Mouse (Mus musculus) kidney, postnatal 14 days (tissue): ENCODE data around the gene Mif.
"Not testable (repeated sequence)": the region's sequence is repeated elsewhere in the genome, so short reads cannot be mapped to it uniquely, and the experiment has no call there.

Experiments
- DNase-seq: peaks from one replicate; pipeline ENCODE4 v3.0.0; 2022; ENCODE audit warnings: mixed read lengths

Gene Mif

DNA sequence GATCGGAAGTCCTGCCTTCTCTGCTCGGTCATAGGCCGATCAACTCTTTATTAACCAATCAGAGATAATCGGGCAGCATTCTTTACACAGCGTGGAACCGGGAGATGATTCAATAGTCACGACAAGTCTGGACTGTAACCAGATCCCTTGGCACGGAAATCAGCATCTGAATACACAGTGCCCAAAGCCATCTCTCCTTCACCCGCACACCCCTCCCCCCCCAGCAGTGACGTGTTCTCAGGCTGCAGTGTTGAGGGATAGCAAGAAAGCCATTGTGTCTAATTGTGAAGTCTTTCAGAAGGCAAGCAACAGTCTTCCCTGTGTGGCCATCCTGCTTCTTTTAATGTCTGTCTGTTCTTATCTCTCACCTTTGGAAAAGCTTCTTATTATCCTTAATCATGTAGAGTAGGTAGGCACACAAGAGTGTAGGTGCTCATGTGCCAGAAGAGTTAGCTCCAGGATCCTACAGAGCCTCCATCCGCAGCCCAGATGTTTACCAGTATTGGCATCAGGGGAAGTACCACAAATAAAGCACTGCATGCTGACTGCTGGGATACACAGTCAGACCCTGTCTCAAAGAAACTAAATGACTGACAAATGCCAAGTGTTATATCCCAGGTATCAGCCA lies 13.0 kb upstream of the Mif start:
- peak; percentile 66 for DNase-seq

DNA sequence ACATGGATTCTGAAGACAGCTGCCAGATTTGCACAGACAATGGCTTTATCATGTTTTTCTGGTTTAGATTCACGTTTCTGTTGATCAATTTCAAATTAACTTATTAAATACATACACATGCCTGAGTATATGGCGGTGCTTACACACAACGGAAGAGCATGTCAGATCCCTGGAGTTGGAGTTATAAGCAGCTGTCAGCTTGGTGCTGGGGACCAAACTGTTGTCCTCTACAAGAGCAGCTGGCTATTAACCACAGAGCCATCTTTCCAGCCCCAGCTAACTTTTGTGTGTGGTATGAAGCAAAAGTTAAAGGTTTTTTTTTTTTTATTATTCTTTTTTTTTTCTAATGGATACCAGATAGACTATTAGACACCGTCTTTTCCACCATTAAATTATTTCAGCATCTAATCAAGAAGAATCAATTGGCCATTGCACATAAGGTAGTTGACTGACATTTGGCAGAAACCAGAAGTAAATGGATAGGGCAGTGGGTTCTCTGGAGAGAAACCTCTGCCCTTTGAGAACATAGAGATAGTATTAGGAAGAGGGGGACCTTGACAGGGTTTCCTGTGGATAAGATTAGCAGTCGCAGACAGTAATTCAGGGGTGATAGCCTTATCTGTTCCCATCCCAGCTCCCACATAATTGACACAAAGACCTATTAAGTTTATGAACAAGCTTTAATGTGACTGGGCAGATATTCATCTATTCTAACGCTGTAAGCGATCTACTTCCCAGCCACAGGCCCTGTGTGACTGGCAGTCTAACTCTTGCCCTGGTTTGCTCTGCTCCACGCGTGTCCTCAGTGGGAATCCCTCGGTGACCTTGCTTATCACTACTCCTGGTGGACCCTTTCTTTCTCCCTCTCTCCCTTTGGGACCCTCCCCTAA lies 12.2 kb upstream of the Mif start:
- no peak for DNase-seq

DNA sequence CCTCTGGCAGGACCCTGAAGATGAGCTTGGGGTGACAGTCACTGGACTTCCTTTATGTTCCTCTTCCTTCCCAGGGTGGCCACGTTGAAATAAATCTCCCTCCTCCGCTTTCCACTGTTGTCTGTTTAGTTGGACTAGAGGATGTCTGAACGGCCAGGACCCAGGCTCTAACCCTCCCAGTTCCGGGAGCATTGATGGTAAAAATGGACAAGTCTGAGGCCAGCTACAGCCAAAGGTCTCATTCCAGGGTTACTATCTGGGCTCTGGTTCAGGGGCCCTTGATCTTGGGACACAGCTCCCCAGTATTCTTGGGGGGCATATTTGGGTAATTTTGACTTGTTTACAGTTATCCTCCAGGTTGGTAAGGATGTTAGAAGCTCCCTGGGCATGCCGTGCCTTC lies 1.5 kb upstream of the Mif start:
- DNase-seq, result no peak

DNA sequence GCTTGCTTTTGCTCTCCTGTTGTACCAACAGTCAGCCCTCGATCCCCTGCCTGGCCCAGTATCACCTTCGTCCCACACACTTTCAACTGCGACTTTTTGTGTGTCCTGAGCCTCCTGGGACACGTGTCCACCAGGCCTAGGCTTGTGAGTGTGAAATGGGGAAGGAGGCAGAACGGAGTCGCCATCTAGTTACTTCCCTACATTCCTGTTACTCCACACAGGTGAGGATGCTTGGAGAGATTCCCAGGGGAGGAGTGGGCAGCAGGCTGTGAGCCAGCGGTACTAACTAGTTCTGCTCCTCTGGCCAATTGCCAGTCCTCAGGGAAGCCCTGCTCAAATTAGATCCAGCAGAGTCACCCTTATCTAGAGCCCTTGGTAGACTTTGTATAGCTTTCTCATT lies 706 bp upstream of the Mif start:
- DNase-seq, result peak; percentile 29

DNA sequence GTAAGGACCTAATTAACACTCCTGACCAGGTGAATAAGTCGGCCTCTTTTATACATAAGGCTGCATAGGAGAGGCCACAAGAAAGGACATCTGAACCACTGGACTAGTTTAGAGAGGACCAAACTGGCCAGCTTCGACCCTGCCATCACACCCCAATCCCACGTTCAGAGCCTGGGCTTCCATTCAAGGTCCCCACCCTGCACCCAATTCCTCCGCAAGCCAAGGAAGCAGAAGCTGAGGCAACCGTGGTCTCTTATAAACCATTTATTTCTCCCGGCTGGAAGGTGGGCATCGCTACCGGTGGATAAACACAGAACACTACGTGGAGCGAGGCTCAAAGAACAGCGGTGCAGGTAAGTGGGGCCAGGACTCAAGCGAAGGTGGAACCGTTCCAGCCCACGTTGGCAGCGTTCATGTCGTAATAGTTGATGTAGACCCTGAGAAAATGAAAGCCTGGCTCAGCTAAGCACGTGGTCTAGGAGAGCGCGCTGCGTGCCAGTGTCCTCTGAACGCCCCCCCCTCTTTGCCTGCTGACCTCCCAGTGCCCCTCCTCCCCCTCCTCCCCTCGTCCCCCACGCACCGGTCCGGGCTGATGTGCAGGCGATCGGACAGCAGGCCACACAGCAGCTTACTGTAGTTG lies 813 bp downstream of the Mif start:
- DNase-seq, result peak; percentile 36

DNA sequence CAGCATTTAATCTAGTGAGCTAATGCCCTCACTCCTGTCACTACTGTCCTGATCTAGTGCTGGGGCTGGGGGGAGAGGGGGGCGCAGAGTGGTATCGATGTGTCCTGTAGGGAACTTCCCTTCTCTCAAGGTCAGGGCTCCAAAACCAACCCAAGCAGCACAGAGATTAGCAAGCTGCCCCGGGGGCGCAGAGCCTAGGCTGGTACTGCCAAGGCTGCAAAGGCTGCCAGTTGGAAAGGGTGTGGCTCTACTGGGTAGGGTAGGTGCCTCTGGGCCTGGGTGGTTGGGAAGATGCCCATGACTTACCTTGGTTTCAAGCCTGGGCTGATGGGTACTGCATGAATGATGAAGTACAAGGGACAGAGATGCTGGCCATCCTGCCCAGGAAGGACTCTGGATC lies 2.4 kb downstream of the Mif start:
- peak; percentile 35 for DNase-seq

DNA sequence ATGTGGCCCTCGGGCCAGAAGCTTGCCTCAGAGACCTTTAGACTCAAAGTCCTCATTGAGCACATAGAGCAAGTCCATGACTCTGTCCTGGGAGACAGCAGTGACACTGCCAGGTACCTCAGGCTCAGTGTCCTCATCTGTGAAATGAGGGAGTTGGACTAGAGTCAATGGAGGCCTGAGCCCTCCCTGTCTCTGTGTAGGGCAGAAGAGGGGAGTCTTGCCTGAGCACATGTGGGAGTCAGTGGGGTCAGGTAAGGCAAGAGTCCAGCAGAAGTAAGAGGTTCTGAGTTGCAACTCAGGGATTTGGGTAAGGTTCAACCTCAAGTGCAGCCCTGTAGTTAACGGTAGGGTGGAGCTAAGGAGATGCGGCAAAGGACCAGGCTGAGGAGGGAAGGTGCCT lies 3.1 kb downstream of the Mif start:
- DNase-seq, result no peak

DNA sequence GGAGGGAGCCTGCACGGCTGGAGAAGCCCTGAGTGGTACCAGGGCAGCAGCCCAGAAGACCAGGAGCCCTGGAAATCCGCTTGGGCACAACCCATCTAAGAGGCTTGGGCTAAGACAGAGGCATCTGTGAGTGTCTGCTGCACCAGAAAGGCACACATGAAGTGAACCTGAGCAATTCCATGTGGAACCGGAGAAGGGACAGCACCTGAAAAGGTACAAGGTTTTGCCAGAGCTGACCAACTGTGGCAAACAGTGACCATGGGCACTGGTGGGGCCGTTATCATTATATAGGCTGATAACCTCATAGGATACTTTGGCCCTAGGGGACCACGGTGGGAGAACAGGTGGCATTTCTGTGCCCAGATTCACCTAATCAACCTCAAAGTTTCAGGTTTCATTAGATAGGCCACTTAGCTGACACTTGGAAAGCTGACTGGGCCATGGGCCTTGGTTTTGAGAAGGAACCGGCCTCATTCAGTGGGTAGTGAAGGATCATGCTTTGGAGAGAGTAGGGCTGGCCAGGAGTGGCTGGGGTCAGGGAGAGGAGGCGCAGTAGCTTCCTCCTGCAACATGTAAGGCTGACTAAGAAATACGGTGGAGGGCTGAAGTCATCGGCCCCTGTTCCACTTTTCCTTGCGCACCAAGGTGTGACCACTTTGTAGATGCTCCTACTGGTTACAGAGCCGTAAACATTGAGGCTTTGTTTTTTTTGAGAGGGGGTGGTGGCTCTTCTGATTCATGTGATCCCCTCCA lies 3.7 kb downstream of the Mif start:
- no peak for DNase-seq

DNA sequence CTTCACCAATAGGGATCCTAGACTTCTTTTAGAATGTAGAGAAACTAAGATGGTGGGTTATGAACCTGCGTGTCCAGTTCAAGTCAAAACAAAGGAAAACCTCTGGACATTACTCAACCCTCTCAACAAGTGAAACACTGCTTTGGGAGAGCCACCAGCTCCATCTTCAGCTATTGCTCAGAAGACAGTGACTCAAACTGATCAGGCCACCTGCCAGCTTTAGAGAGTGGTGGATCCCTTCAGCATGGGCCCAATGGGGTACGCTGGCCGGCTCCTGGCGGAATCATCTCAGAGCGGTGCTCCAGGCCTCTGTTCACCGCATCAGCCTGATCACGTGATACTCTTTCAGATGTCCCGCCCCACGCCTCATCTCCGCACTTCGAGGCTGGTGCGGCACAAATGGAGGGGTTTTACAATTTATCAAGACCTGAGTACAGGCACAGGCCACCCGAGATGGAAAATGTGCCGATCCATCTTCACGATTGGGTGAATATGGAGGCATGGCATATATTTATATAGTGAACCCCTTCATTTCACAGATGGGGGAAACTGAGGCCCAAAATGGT lies 4.5 kb downstream of the Mif start:
- no peak for DNase-seq

DNA sequence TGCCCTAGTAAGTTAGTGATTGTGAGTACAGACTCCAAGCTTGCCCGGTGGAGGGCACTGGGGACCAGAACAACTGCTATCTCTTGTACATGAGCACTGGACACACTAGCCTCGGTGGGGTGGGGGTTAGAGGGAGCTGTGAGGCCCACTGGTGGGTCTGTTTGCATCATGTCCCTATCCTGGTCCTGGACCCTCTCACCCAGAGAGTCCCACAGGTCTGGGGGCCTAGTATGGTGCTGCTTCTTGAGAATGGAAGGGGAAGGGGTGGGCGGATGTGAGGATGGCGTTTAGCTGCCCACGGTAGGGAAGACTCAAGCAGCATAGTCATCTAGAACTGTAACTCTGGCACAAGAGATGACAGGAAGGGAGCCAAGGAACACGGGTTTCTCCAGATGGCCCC lies 5.2 kb downstream of the Mif start:
- no peak for DNase-seq

DNA sequence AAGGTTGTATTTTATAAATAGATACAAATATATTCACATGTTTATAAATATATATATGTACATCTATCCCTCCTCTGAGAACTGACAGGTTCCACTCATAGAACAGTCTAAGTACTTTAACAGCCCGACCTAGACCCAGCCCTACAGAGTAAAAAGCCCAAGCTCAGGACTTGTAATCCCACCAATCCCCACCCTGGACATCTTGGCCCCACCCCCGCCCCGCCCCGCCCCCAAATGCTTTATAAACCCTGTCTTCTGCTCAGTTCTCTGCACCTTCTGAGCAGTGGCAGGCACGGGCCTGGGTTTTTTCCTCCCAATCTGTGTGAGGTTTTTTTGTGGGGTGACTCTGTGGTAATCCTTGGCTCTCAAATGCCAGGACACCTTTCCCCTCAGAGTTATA lies 5.9 kb downstream of the Mif start:
- no peak for DNase-seq

DNA sequence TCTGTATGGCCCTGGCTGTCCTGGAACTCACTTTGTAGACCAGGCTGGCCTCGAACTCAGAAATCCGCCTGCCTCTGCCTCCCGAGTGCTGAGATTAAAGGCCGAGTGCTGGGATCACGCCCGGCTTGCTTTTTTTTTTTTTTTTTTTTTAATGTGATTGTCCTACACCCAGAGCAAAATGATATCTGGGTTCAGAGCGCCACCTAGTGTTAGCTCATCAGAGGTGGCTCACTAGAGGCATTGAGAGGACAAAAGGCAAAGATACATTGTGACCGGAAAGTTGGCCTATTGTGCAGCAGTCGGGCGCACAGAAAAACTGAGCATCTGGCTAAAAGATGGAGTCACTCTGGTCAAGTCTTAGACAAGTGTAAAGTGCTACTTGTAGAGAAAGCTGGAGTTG lies 6.6 kb downstream of the Mif start:
- DNase-seq, result peak; percentile 89

DNA sequence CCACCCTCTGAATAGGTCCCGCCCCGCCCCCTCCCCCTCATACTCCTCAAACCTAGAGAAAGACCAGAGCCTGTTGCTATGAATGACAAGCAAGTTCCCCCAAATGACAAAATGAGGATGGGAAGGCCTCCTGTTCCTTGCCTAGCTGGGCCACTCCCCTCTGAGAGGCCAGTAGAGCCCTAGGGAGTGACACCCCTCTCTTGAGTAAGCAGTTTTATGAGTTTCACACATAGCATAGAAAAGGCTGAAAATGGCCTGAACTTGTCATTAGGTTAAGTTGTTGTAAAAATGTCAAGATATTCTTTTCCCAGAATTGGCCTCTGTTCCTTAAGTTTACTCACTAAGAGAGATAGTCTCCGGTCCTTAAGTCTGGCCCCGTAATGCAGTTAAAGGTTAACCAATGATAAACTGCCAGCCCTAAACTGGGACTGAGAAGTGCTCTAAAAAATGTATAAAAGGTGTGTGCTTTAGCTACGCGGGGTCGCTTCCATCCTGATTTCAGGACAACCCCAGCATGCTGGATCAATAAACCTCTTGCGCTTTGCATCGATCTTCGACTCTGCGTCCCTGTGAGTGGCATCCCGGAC lies 7.4 kb downstream of the Mif start:
- no peak for DNase-seq

DNA sequence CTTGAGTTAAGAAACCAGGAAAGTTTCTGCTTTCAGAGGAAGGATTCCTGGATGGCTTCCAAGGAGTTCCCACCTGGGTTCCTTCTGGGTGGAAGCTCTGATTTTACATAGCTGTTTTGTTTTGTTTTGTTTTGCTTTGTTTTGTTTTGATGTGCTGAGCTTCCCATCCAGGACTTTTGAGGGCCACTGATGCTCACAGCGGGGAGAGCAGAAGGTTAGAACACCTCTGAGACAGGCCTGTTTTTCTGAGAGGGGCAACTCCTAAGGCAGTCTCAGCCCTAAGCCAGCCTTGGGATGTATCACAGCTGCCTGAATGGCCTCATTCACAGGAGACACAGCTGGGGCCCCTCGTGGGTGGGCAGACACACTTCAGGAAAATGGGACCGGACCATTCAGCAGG lies 8.4 kb downstream of the Mif start:
- no peak for DNase-seq

DNA sequence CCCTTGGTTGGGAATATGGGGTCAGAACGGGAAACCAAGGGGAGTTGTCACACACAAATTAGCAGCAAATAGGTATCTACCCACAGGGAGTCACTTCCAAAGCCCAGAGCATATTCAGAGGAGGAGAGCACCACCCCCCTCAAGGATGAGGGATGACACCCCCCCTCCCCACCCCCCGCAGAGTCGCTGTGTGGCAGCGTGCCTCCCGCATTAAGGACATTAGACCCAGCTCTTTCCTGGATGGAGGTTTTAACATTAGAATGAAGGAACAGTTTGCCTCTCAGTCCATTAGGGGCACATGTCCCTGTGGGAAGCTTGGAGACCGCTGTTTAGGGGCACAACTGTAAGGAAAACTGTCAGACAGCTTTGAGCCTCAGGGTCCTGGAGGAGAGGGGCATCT lies 9.0 kb downstream of the Mif start:
- DNase-seq, result no peak

DNA sequence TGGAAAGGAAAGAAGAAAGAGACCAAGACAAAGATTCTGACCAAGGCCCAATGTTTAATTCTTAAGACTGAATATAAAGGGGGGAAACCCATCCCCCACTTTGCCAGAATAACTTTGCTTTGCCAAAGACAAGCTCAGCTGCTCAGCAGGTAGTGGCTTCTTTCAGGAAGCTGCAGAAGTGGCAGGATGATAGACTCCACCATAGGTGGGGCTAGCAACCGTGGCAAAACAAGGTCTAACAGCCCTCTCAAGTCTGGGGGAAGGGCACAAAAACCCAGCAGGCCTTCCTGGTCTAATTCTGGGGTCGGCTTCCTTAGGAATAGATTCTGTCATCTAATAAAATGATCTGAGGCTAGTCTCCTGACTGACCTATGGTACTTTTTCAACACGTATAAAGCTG lies 11.7 kb downstream of the Mif start:
- no peak for DNase-seq

DNA sequence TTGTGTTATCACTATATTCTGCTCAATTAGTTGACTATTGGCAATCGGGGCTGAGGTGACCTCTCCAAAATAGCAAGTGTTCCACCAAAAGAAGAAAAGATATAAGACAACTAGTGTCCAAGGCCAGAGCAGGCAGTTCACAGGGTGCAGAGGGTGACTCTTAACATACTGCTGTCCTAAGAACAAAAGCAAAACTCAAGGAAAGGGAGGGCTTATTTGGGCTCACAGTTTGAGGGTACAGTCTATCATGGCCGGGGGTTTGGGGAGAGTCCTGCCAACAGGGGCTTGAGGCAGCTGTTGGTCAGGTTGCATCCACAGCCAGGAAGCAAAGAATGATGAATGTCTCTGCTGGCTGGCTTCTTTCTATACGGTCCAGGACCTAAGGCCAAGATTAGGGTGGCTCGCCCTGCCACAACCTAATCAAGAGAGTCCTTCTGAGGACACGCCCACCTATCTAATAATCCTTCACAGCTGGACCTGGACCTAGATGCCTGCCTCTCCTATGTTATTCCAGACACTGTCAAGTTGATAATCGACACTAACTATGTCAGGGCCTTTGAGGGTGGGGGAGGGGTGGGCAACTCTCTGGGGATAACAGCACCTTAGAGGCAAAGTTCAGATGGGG lies 14.6 kb downstream of the Mif start:
- no peak for DNase-seq

DNA sequence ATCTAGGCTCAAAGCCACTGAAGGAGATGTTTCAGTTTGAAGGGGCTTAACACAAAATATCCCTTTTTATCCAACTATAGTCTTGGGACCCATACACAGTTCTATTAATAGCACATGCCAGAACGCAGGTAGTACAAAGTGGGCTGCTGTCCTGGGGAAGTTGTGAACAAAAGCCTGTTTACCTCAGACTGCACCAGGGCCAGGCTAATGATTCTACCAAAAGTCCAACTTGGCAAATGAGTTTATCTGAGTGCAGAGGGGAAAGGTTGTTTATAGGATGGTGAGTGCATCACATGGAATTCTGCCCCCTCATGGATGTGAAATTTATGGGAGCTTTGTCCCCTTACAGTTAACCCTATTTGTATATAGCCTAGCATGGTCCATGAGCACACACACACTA lies 15.2 kb downstream of the Mif start:
- DNase-seq, result no peak

DNA sequence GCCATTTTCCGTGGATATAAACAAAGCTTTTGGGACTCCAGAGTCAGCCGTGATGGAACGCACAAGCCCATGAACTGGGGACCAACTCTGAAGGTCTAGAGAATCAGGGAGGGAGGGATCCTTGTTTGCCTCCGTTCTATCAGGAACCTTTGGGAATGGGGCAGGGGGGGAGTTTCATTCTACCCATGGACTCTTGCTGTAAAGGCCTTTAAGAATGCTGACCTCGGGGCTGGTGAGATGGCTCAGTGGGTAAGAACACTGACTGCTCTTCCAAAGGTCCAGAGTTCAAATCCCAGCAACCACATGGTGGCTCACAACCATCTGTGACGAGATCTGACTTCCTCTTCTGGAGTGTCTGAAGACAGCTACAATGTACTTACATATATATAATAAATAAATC lies 16.1 kb downstream of the Mif start:
- DNase-seq, result not testable (repeated sequence)

DNA sequence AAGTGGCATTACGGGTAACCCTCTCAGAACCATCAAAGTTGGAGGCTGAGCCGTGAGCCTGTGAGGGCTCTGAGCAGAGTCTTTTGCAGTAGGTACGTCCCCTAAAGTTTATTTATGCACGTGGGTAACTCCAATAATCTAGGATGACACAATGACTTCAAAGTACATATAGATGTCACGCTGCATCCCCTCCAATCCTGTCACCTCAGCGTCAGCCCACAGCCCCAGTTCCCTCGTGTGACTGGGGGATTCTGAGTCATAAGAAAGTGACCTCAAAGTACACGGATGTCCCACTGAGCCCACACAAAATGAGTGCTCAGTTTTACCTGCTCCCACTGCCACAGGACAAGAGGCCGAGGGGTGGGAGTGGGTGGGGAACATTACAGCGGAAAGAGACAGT lies 20.9 kb downstream of the Mif start:
- DNase-seq, result no peak

DNA sequence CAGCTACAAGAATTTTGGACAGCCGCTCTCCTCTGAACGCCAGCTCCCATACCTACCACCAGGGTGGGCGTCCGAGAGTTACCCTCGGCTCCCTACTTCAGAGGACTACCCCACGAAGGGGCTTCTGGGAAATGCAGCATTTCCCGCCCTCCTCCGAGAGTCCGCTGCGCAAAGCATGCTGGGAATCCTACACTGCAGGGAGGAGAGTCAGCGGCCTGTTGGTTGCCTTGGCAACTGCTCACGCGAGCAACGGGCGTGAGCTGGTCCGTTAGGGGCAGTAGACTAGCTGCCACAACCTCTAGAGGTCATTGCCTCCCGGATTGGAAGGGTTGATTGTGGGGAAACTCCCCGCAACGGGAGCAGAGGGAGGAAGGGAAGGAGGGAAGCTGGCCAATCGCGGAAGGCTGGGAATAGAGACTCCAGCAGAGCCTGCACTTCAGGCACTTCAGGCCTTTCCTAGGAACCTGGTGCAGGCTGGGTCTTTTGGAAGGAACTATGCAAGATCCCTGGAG lies 22.7 kb downstream of the Mif start, which contains the start of gene Gstt2:
Gstt2 (minus strand) TSS at position 177 of the 512 bp plus-strand sequence.
- DNase-seq, result peak; percentile 97
